Mouse (Mus musculus) bone marrow macrophage, adult 2 months (primary cell): ENCODE results near the gene Smim6. TPM values are rescaled to one million over a fixed set of nuclear protein-coding genes. Genes with fewer than 3 reads are reported as not detected.

Source experiments
- H3K27ac ChIP-seq: 2 replicates; pipeline ENCODE4 v1.5.1; 2012; ENCODE audit warnings: low read depth, low read length; ENCODE audit not compliant: insufficient read depth
- H3K4me1 ChIP-seq: 2 replicates; pipeline ENCODE4 v1.6.1; 2012; ENCODE audit warnings: low read length; ENCODE audit not compliant: control insufficient read depth, insufficient read depth
- H3K4me3 ChIP-seq: 2 replicates; pipeline ENCODE4 v1.5.1; 2012; ENCODE audit warnings: mild to moderate bottlenecking, low read length, moderate library complexity; ENCODE audit not compliant: insufficient read depth
- CTCF ChIP-seq: IDR thresholded peaks from 2 replicates; pipeline ENCODE4 v1.5.1; 2012; ENCODE audit warnings: low read depth, mild to moderate bottlenecking, low read length, moderate library complexity
- POLR2A ChIP-seq: IDR thresholded peaks from 2 replicates; pipeline ENCODE4 v1.6.1; 2012; ENCODE audit warnings: mild to moderate bottlenecking, low read depth, low read length, borderline replicate concordance
- polyA plus RNA-seq: library from polyadenylated mRNA; stranded (reverse); fragments of >200 nt; gene quantifications from 2 replicates; pipeline ENCODE4 v1.2.4, GENCODE M21; 2012; ENCODE audit not compliant: missing spikeins, insufficient read depth, insufficient read length

Gene Smim6
- polyA plus RNA-seq, 1 experiment: not detected

DNA sequence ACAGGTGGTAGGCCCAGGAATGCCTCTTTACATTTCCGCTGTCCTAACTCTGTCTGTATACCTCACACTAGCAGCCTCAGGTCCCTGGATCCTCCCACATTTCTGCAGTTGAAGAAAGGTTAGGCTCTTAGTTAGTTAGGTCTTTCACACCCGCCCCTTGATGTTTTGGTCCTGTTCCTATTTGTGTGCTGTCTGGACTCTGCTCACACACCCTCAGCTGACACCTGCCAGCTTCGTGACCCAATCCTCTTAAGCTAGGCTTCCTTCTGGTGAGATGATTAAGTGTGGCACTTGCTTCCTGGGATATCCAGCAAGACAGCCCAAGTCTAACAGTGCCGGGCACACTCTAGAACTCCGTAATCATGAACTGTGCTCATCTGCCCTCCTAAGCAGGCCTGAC is 5.3 kb upstream of the Smim6 start:
- Histone ChIP-seq H3K4me3 (no peak overlapping the region), H3K4me1 (peaks cover 31% of the 10 kb centered on the region), H3K27ac (no peak overlapping the region)
- TF ChIP-seq CTCF (no peak), POLR2A (no peak)

DNA sequence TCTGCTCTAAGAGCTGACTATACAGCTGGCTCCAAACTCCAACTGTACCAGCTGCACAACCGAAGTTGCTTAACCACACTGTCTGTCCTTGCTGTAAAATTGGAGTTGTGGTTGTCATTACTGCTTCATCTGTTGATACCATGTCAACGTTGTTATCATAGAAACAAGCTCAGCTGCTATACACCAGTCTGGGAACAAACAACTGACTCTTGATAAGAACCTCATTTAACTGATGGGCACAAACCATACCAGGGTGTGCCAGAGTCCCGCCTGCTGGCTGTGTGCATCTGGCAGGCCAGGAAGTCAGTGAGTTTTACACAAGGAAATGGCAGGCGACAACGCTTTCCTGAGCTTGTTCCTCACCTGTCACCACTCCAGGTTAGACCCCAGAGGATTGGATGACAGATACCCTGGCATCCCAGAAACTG is 669 bp upstream of the Smim6 start:
- TF ChIP-seq POLR2A (no peak), CTCF (no peak)
- no peak overlapping the region for H3K4me3 ChIP-seq
- H3K27ac ChIP-seq: no peak overlapping the region
- no peaks in the 10 kb centered on the region for H3K4me1 ChIP-seq

DNA sequence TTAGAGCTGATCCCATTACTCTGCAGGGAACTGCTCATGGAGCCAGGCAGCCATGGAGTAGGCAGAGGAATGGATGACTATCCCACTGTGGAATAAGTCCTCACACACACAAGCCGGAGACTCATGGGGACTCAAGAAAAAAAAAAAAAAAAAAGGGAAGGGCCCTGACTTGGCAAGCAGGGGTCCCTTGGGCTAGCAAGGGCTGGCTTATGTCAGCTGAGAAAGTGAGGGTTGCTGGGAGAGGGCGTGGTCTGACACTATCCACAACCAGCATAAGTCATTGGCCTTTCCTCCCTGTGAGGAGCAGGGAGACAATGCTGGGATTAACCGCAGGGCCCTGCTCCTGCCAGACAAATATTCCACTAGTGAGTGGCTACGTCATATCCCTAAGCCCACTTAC is 4.8 kb downstream of the Smim6 start:
- Histone ChIP-seq H3K4me1 (no peaks in the 10 kb centered on the region), H3K27ac (no peak overlapping the region), H3K4me3 (no peak overlapping the region)
- TF ChIP-seq POLR2A (no peak), CTCF (no peak)

DNA sequence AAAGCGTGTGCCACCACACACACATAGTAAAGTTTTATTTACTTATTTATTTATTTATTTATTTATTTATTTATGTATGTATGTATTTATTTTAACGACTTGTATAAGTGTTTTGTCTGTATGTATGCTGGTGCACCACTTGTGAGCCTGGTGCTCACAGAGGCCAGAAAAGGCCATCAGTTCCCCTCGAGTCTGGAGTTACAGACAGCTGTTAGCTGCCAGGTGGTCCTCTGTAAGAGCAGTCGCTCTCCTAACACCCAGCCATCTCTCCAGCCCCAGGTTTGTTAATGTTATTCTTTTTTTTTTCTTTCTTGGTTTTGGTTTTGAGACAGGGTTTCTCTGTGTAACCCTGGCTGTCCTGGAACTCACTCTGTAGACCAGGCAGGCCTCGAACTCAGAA is 6.8 kb downstream of the Smim6 start:
- no peak overlapping the region for H3K27ac ChIP-seq
- no peaks in the 10 kb centered on the region for H3K4me1 ChIP-seq
- H3K4me3 ChIP-seq: no peak overlapping the region
- TF ChIP-seq CTCF (no peak), POLR2A (no peak)

DNA sequence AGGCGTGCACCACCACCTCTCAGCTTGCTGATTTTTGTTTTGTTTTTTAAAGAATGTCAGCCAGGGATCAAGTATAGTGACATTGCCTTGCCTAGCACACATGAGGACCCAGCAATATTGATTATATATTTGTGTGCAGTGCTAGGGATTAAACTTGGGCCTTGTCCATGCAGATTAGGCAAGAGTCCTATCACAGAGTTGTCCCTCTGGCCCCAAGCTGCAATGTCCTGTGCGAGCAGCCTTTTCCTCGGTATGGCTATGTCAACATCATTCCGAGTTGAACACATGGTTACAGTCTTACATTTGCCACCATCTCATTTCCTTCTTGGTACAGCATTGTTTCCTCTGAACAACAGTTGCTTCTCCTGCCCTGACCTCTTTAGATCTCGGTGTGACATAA is 7.3 kb downstream of the Smim6 start:
- no peaks in the 10 kb centered on the region for H3K4me1 ChIP-seq
- H3K4me3 ChIP-seq: no peak overlapping the region
- TF ChIP-seq CTCF (no peak), POLR2A (no peak)
- H3K27ac ChIP-seq: no peak overlapping the region

DNA sequence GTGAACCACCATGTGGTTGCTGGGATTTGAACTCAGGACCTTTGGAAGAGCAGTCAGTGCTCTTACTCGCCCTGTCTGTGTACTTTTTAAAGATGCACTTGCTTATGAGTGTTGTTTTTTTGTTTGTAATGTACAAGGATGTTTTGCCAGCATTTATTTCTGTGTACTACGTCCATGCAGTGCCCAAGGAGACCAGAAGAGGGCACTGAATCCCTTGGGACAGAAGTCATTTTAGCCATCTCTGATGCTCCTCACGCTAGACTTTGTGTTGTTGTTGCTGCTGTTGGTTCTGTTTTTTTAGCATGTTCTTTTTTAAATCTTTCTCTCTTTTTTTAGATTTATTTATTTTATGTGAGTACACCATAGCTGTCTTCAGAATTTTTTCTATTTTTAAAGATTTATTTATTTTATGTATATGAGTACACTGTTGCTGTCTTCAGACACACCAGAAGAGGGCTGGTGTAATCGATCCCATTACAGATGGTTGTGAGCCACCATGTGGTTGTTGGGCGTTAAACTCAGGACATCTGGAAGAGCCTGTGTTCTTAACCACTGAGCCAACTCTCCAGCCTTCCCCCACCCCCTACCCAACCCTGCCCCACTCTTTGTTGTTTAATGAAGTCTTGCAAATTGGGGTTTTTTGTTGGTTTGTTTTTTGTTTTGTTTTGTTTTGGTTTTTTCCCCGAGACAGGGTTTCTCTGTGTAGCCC is 8.4 kb downstream of the Smim6 start:
- Histone ChIP-seq H3K27ac (no peak overlapping the region), H3K4me1 (no peaks in the 10 kb centered on the region), H3K4me3 (no peak overlapping the region)
- 0 out of 2 replicates have a peak, but pooled peaks have one; percentile 18 for TF ChIP-seq CTCF
- TF ChIP-seq POLR2A: no peak

DNA sequence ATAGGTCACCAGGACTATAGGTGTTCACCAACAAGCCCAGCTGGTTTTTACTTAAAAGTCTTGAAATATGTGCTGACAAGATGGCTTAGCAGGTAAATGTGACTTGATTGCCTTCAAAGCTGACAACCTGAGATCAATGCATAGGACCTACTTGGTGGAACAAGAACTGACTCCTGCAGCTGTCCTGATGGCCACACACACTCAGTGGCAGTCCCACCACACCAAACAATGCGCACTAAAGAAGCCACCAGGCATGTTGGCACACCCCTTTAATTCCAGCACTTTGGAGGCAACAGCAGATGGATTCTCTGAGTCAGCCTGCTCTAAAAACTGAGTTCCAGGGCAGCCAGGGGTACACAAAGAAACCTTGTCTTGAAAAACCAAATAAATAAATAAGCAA is 10.2 kb downstream of the Smim6 start:
- Histone ChIP-seq H3K4me1 (no peaks in the 10 kb centered on the region), H3K4me3 (no peak overlapping the region), H3K27ac (no peak overlapping the region)
- TF ChIP-seq CTCF: no peak
- no peak for TF ChIP-seq POLR2A

DNA sequence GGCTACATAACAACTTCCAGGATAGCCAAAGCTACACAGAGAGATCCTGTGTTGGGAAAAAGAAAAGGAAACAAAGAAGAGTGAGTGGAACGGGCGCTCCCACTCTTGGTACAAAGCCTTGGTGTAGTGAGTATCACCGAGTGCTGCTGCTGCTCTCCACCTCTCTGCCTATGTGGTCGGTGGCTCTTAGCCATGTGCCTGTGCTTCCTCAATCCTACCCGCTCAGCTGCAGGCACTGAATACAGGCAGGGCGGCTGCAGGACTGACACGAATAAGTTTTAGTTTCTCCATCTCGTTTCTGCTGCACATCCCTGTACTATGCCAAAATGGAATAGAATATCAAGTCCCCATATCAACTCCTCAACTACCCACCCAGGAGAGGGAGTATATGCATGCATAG is 17.2 kb downstream of the Smim6 start:
- TF ChIP-seq POLR2A (no peak), CTCF (no peak)
- peaks cover 15% of the 10 kb centered on the region for H3K4me1 ChIP-seq
- no peak overlapping the region for H3K4me3 ChIP-seq
- peak overlapping the region; percentile 56 for H3K27ac ChIP-seq

DNA sequence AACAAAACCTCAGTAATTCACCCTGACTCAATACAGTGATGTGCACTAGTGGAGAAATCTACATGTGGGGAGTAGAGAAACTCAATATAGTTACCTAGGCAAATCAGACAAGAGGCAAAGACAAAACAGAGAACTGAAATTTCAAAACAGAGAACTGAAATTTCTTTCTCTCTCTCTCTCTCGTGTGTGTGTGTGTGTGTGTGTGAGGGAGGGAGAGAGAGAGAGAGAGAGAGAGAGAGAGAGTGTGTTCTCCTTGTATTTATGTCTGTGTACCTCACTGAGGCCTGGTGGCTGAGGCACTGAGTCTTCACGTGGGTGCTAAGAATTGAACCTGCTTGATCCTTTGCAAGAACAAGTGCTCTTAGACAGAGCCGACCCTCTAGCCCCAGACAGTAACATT is 18.0 kb downstream of the Smim6 start:
- H3K4me3 ChIP-seq: no peak overlapping the region
- peaks cover 19% of the 10 kb centered on the region for H3K4me1 ChIP-seq
- TF ChIP-seq CTCF: no peak
- TF ChIP-seq POLR2A: no peak
- H3K27ac ChIP-seq: peak overlapping the region; percentile 61

DNA sequence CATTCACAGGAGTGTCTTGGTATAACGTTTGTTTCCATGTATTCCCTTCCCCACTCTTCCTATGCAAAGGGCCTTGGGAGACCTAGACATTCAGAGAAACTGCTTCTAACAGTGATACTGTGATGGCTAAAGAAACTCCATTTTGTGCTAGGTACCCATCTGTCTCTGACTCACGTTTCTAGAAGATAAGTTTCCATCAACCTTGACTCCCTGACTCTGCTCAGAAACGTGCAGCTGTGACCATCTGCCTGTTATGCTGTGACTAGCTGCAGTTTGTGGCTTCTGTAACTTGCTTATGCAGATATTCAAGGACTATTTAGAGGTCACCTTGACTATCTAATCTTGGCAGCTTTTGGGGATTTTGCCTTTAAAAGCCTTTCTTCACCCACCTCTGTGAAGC is 19.4 kb downstream of the Smim6 start:
- Histone ChIP-seq H3K27ac (no peak overlapping the region), H3K4me1 (peaks cover 22% of the 10 kb centered on the region), H3K4me3 (no peak overlapping the region)
- TF ChIP-seq POLR2A: no peak
- TF ChIP-seq CTCF: no peak
